Mouse (Mus musculus) embryonic fibroblast, embryonic 13.5 days (primary cell): Measurements from ENCODE around the gene Xpo4. TPM values are rescaled to one million over a fixed set of nuclear protein-coding genes. Genes with fewer than 3 reads are reported as not detected.
"Not testable (repeated sequence)": the region's sequence is repeated elsewhere in the genome, so short reads cannot be mapped to it uniquely, and the experiment has no call there.

Experiments
- H3K27ac ChIP-seq: 2 replicates; pipeline ENCODE4 v1.5.1; 2012; ENCODE audit warnings: low read length, control low read depth, inconsistent platforms; ENCODE audit not compliant: insufficient read depth
- H3K4me1 ChIP-seq: 2 replicates; pipeline ENCODE4 v1.6.1; 2011; ENCODE audit warnings: low read length; ENCODE audit not compliant: control insufficient read depth, insufficient read depth
- H3K4me3 ChIP-seq: 2 replicates; pipeline ENCODE4 v1.5.1; 2011; ENCODE audit warnings: mild to moderate bottlenecking, control low read depth, low read length; ENCODE audit not compliant: insufficient read depth
- CTCF ChIP-seq: IDR thresholded peaks from 2 replicates; pipeline ENCODE4 v1.5.1; 2011; ENCODE audit warnings: mild to moderate bottlenecking, control low read depth, low read length, moderate library complexity, borderline replicate concordance; ENCODE audit not compliant: insufficient read depth
- POLR2A ChIP-seq: IDR thresholded peaks from 2 replicates; pipeline ENCODE4 v1.6.1; 2011; ENCODE audit warnings: low read depth, mild to moderate bottlenecking, control low read depth, low read length, moderate library complexity
- polyA plus RNA-seq: library from polyadenylated mRNA; stranded (reverse); fragments of >200 nt; gene quantifications from 2 replicates; pipeline ENCODE4 v1.2.4, GENCODE M21; 2011; ENCODE audit warnings: low read depth; ENCODE audit not compliant: missing spikeins, insufficient read length

Xpo4 gene
- polyA plus RNA-seq, 1 experiment, result 29.5 TPM

DNA sequence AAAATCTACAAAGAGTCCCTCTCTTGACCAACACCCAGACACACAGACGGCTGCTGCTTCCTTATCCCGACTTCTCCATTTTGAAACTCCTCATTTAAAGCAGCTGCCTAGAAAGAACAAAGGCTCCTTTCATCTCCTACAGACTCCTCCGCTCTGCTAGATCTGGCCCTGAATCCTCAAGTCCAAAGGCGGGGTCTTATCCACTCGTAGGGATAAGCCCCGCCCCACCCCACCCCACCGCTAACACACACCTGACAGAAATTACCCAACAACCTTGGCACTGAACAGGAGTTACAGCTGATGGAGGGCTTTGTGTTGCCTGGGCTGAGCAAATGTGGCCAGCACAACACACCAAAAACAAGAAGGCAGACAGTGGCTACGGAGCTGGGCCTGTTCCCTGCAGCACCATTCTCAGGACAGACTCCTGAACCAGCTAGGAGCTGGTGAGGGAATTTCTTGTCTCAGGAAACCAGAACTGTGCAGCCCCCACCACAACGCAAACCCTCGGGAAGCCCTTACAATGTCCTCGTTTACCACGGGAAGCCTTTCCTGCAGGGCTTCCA is 36.8 kb upstream of the Xpo4 start:
- H3K4me3 ChIP-seq, result no peak overlapping the region

GRCm38 (mm10) chr14:57699461-57699970 is 34.3 kb upstream of the Xpo4 start:
- H3K4me1 ChIP-seq, result no peaks in the 10 kb centered on the region
- TF ChIP-seq POLR2A (no peak), CTCF (no peak)
- H3K27ac ChIP-seq, result no peak overlapping the region
- H3K4me3 ChIP-seq, result no peak overlapping the region

More for the DNA sequence above, 36.8 kb upstream of the Xpo4 start:
- 0 out of 2 replicates have a peak, but pooled peaks cover 3% of the 10 kb centered on the region for H3K4me1 ChIP-seq
- no peak overlapping the region for H3K27ac ChIP-seq
- TF ChIP-seq POLR2A (no peak), CTCF (no peak)

DNA sequence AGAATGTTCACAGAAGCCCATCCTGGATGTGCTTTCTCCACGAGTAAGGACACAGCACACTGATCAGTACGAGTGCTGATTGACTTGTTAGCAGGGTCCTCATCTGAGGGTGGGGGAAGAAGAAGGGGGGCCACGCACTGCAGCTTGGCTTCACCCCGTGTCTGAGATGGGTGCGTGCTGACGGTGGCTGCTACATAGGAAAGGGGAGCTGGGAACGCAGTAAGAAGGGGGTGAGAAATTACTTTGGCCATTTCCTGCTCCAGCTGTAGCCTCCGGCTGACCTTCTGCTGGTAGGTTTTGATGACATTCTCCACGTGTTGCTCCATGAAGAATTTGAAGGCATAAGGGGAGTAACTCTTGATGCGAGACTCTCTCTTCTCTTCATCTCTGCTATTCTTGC is 33.8 kb upstream of the Xpo4 start:
- Histone ChIP-seq H3K4me3 (no peak overlapping the region), H3K4me1 (no peaks in the 10 kb centered on the region), H3K27ac (no peak overlapping the region)
- TF ChIP-seq POLR2A (no peak), CTCF (no peak)

DNA sequence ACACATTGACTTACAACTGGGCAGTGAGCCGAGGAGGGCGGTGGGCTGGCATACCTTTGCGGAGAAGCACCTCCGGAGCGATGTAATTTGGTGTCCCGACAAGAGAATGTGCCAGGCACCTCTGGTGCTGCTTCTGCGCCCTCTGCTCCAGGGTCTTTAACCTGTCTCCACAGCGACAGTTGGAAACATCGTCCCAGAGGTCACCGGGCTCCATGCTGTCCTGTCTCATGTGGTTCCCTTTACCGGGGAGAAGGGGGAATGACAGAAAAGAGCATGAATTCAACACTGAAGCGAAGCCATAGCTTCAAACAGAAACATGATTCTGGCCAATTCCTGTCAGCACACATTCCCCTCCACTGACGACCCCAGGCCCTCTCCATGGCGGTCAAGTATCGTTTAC is 30.8 kb upstream of the Xpo4 start:
- TF ChIP-seq CTCF, result no peak
- TF ChIP-seq POLR2A, result no peak
- H3K27ac ChIP-seq, result no peak overlapping the region
- H3K4me1 ChIP-seq, result no peaks in the 10 kb centered on the region
- no peak overlapping the region for H3K4me3 ChIP-seq

DNA sequence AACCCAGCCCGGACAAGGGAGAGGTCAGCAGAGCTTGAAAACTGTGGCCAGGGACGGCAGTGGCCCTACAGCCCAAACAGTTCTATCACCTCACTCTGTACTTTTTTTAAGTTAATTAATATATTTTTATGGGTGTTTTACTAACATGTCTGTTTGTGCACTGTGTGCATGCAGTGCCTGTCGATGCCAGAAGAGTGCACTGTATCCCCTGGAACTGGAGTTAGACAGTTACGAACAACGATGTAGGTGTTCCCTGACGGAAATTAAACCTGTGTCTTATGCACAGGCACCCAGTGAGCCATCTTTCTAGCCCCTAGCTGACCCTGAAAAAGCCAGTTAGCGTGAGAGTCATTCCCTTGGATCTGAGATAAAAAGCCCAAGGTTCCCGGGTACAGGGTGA is 30.3 kb upstream of the Xpo4 start:
- TF ChIP-seq CTCF (peak; percentile 54; the same call in 1 of the 2 replicates), POLR2A (no peak)
- Histone ChIP-seq H3K27ac (no peak overlapping the region), H3K4me1 (no peaks in the 10 kb centered on the region), H3K4me3 (no peak overlapping the region)

- no peaks in the 10 kb centered on the region for H3K4me1 ChIP-seq
- no peak for TF ChIP-seq POLR2A
- no peak for TF ChIP-seq CTCF
- no peak overlapping the region for H3K4me3 ChIP-seq
- no peak overlapping the region for H3K27ac ChIP-seq
These were observed 29.0 kb upstream of the Xpo4 start for GRCm38 (mm10) chr14:57694246-57694645.

GRCm38 (mm10) chr14:57692517-57693130 is 27.4 kb upstream of the Xpo4 start:
- Histone ChIP-seq H3K27ac (no peak overlapping the region), H3K4me3 (no peak overlapping the region), H3K4me1 (no peaks in the 10 kb centered on the region)
- no peak for TF ChIP-seq CTCF

- no peaks in the 10 kb centered on the region for H3K4me1 ChIP-seq
- TF ChIP-seq POLR2A (no peak), CTCF (no peak)
- H3K27ac ChIP-seq, result no peak overlapping the region
- H3K4me3 ChIP-seq, result no peak overlapping the region
These were observed 26.1 kb upstream of the Xpo4 start for GRCm38 (mm10) chr14:57691316-57691715.

DNA sequence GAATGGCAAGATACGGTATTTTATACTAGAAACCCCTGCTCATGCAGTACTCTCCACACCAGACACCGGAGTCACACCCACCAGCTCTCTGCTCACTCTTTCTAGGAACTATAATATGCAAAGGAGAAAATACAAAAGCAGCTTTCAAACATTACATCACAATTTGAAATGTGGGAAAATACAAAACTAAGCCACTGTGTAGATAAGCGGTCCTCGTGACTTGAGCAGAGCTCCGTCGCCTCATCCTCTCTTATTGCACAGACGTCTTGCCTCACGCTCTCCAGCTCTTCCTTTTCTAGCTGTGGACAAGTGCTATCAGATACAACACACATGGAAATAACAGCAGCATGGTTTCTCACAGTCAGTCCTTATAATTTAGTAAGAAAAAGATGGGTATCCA is 25.5 kb upstream of the Xpo4 start:
- no peaks in the 10 kb centered on the region for H3K4me1 ChIP-seq
- TF ChIP-seq POLR2A (no peak), CTCF (no peak)
- H3K4me3 ChIP-seq, result no peak overlapping the region
- H3K27ac ChIP-seq, result no peak overlapping the region

DNA sequence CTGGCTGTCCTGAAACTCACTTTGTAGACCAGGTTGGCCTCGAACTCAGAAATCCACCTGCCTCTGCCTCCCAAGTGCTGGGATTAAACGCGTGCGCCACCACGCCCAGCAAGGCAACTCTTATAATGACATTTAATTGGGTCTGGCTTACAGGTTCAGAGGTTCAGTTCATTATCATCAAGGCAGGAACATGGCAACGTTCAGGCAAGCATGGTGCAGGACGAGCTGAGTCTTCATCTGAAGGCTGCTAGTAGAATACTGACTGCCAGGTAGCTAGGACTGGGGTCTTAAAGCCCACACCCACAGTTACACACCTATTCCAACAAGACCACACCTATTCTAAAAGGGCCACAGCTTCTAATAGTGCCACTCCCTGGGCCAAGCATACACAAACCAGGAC is 22.8 kb upstream of the Xpo4 start:
- not testable (repeated sequence) for H3K4me3 ChIP-seq, H3K27ac ChIP-seq, H3K4me1 ChIP-seq
